Mouse (Mus musculus) lung, postnatal 25 days (tissue): ENCODE measurements around the gene Cldn8.
A peak's percentile ranks its signal among the peaks of the same experiment; 100 is the strongest.

Experiments used
- DNase-seq: peaks from one replicate; pipeline ENCODE4 v3.0.0; 2022; ENCODE audit warnings: low spot score

Cldn8 gene

DNA sequence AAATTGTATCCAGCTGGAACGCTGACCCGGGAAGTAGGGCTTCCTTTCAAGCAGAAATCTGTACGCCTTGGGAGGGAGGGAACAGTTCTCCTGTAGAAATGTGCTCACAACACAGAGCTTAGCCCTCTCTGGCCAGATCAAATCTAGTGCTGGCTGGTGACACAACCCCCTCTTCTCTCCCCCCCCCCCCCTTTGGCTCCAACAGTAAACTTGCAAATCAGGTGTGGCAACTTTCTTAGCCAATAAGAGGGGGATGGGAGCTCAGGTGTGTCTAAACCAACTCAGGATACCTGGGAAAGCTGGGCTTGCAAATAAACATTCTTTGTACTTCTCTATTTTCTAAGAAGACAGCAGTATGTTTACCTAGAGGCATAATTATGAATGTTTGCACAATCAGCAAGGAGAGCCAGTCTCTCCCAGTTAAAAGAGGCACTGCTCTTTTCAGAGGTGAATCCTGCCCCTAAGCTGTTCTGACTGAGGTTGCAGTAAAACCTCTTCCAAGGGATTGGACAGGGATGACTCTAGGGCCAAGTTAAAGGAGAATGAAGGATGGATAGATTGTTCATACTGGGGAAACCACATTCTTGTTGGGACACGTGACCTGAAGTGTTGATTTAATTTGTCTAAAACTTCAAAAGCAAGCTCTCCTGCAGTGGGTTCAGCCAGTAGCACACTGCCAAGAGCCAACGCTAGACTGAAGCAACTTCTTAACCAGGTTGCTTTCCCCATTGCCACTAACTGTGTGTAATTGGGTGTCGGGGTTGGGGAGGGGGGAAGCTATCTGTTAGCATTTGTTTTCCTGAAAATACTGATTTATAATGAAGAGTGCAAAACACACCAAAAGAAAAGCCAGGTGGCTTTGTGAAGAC, at the start of gene Cldn8:
Gene Cldn8, minus strand, starts transcription at position 139 of the 869 bp plus-strand sequence.
- peak; percentile 41 for DNase-seq

DNA sequence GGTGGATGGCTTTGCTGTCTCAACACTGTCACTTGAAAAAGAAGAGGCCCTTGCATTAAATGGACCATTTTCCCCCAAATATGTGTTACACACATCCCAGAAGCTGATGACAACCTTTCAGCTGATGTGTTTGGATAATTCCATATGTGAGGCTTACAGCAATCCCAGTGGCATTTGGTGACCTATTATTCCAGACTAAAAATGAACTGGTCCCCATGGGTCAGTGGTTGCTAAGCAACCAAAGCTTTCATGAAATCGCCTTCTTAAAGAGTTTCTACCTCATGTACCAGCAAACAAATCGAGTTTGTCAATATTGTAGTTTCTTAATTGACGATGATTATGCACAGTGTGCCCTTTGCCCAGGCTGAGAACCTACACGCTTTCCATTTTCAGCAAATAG, 49.7 kb upstream of the Cldn8 start:
- no peak for DNase-seq

- no peak for DNase-seq
Observed at GRCm38 (mm10) chr16:88611922-88612321, 48.9 kb upstream of the Cldn8 start, which contains the start of gene Krtap24-1. Gene Krtap24-1 (minus strand): TSS chr16:88612279.

DNA sequence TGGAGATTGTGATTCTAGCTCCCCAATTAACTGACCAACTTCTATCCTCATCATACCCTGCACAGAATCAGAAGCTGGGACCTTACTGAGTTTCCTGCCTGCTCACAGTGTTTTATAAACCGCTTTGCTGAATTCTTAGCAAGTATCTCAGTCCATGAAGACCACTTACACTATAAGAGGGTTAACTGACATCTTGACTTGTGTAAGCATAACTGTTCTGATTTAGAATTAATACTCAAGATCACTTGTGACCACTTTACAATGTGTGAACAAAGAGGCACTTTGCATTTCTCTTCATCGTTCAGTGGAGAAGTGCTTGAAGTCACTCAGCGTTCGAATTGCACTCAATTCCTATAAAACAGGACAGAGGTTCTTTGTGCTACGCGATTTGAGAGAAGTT, 41.6 kb upstream of the Cldn8 start:
- DNase-seq, result no peak

GRCm38 (mm10) chr16:88602464-88602863, 39.5 kb upstream of the Cldn8 start:
- DNase-seq, result no peak

DNA sequence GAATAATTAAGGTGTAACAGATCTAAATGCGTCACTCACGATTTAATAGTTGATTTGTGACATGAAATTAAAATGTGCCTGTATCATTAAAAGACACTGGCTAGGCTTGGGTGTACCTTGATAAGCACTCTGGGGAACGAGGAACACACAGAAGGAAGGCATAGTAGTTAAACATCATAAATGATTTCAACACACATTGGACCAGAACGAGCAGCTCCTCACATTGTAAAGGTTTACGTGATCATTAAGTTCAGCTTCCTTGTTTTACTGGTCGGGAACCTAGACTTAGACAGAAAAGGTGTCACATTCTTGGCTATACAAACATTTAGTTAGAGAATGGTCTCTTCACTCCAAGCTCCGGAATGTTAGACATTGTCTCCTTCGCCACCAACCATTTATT, 37.3 kb upstream of the Cldn8 start:
- DNase-seq, result no peak

DNA sequence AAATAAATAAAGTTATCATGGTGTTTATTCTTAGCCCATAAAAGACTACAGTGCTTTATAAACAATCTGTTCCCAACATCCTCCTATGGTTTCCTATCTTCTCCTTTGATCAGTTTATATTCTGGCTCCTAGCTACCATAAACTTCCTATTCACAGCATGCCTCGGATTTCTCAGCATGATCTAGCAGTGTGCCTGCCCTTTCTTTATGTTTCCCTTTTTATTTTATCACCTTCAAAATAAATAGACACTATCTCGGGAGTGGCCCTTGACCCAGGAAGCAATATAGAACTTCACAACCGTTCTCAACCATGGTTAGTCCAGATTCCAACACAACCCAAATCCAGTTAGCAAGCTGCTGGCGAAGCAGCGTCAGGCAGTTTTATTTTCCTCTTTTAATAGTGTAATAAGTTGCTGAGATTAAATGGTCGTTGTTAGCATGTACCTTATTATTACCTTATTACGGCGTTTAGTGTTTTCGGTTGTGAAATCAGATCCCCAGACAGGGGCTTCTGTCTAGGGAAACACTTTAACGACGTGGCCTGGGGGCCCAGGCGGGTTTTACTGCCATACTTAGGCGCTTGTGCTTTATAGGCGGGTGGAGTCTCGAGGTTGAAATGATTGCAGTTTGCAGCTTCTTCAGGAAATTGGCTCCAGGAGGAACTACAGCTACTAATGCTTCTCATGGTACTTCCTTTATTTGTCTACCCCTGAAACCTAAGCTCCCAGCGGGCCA, 36.7 kb upstream of the Cldn8 start:
- DNase-seq, result no peak

DNA sequence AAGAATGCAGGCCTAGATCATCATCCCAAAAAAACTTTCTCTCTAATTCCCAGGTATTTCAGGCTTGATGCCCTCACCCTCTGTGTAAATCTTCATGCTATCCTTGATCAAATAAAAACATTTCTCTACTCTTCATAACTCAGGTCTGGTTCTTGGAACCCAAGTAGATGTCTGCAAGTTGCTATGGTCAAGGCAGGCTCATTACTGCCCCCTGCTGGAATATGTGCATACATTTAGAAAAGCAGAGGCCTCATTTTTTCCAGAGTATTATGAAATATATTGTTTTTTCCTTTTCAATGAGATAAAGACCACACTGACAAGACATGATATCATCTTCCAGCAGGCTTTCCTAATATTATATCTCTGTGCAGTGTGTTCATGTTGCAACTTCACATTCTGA, 29.8 kb upstream of the Cldn8 start:
- no peak for DNase-seq

DNA sequence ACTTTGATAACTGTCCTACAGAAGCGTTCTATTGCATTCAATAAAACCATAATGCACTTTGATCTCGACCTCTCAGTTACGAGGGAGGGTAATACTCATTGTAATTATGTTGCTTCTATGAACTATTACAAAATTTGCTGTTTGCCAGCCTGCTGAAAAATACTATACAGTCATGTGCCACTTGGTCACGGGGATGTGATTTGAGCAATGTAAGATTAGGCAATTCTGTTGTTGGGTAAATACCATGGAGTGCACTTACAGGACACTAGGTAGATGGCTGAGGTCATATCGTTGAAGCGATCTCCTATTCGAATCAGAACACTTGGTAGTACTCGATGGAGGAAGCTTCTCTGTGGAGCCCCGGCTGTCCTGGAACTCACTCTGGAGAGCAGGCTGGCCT, 20.4 kb upstream of the Cldn8 start:
- DNase-seq, result no peak

DNA sequence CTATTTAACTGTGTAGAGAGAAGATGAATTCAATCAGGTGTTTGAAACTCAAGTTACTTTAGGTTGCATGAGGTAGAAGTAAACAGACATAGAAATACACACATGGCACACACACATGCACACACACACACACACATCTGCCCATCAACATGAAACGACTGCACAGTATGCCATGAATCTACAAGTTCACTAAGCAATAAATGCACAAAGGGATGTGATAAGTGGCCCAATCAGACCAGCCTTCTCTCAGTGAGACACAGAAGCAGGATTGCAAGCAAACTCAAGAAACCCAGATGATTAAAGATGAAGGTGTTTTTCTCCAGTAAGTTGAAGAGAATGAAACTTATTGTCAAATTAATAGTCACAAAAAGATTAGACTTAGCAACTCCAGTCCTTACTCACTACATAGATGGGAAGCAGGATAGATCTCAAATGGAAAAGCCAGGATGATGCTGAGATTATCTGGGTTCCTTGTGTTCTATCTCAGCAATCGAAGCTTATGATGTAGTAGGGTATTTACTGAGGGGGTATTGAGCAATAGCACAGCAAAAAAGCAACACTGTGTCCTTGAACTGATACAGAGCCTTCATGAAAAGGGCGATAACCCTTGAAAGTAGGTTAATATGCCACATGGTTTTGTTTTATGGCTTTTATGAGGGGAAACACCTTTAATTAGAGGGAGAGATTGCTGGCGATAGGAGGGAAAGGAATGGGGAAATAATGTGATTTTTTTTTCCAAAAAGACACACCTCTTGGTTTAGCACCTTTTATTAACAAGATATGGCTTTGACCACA, 13.1 kb upstream of the Cldn8 start:
- no peak for DNase-seq

DNA sequence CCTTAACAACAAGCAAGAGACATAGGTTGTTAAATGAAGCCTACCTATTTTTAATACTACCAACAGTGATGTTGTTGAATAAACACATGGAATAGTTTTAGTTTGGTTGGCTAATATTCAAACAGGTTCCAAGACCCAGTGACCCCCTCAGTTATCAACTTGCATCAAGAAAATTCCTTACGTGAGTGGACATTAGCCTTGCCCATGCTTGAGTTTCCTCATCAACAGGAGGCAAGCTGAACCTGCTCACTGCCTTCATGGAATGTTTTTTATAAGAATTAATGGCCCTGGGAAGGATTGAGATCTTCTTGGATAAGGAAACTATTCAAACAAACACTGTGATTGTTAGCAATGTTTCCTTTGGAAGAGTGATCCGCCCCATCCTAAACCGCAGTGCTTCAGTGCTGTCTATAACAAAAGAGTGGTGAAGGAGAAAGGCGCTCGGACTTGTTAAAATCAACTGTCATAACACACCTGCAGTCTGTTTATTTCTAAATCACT, 10.0 kb upstream of the Cldn8 start:
- no peak for DNase-seq

DNA sequence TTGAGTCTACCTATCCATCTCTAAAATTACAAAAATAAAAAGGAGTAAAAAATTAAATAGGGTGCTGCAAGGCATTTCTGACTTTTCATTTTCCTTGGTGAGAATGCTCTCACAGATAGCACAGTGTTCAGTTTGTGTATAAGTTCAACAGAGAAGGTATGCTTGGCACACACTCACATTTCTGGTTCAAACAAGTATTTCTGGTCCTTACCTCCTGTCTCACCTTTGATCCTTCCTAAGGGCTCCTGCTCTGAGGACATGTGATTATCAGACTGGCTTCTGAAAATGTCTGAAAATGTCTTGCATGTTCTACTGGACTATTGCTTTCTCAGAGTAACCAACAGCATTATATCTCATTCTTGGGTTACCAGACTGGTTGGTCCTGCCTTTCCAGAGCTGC, 7.2 kb upstream of the Cldn8 start:
- no peak for DNase-seq

GRCm38 (mm10) chr16:88569732-88570131, 6.7 kb upstream of the Cldn8 start:
- no peak for DNase-seq

DNA sequence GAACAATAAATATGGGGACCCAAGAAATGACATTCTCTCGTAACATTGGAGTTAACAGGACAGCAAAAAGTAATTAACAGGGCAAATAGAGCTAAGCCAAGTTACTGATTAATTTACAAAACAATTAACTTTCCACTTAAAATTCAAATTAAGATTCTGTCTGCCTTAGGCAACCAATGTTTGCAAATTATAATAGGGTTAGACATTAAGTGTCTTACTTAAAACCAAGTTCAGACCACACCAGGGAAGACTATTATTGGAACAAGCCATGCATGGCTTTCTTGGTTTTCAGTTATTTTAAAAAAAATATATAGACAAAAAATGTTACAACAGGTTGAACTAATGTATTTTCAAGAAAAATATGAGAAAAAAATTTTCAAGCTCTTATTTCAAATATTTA, 6.1 kb upstream of the Cldn8 start:
- no peak for DNase-seq

DNA sequence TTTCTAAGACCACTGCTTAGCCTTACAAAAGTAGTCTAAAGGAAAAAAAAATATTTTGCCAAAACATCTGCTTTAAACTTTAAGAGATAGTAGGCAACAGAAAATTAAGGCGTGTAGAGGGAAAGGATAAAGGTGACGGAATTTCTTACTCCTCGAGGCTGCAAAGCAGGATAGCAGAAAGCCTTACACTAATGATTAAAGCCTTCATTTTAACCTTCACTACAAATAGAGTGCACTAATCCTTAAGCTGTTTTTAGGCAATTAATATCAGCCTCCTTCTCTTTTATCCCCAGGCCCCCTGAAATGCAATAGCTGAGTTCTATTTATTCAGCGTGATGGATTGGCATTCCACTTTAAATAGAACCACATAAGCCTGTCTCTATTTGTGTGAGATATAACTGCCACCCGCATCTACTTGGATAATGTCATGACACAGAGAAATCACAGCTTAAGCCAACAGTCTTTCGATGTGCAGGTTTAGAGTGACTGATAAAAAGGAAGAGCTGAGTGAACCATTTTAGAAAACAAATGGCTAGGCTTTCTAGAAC, 1.3 kb downstream of the Cldn8 start:
- DNase-seq, result no peak

DNA sequence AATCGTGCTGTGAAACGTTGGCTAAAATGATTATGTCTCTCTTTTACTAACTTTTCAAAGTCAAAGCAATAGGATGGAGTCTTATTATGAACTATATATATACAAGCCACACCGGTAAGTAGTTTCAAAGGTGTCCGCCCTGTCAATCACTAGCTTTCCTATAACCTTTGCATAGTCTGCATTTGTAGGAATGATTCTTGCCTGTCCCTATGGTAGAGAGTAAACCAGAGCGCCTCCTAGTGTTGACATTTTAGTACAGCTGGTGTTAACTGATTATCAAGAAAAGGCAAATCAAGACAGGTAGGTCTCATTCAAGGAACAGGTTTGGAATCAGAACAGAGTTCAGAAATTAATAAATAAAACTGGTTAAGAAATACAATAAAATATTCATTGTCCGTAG, 20.5 kb downstream of the Cldn8 start:
- DNase-seq, result peak; percentile 22

- DNase-seq, result peak; percentile 28
Observed at GRCm38 (mm10) chr16:88539841-88540487, 23.0 kb downstream of the Cldn8 start.

DNA sequence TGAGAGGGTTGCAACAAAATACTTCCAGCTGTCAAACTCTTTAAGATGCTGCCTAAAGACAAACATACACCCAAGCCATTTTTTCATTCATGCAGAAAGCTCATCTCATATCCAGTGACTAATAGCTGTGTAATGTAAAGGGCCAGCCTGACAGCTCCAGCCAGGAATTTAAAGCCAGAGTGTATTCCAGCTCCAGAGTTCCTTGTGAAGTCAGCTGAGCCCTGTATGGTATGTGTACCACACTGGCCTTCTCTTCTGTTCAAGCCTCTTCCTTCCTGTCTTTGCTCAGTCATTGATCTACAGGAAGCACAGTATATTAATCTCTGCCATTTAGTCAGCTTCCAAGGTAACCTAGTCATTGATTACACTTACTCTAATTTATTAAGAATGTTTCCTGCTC, 51.6 kb downstream of the Cldn8 start:
- DNase-seq, result no peak
